Mouse (Mus musculus): ENCODE measurements at regions not wholly inside any gene's neighbourhood (a gene's known extent, or its start where the extent isn't known, plus 50 kb on each side); places are given as distances from the start of the nearest gene placed in this dataset.

DNA sequence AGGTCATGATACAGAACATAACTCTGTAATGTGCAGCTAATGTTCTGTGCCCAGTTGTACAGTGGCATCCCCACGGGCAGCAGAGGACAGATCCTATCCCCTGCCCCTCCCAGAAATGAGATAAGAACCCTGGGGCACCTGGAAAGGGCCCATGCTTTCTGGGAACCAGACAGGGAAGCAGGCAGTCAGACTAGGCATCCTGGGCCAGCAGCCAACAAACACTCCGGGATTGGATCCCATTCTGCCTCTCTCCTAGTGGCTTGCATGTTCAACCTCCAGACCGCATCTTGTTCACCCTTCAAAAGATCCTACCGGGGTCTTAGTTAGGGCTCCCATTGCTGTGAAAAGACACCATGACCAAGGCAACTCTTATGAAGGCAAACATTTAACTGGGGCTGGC lies 229.0 kb upstream of the Rpl38 start:
- no peak for DNase-seq (ENCODE audit: inconsistent ontology term)

DNA sequence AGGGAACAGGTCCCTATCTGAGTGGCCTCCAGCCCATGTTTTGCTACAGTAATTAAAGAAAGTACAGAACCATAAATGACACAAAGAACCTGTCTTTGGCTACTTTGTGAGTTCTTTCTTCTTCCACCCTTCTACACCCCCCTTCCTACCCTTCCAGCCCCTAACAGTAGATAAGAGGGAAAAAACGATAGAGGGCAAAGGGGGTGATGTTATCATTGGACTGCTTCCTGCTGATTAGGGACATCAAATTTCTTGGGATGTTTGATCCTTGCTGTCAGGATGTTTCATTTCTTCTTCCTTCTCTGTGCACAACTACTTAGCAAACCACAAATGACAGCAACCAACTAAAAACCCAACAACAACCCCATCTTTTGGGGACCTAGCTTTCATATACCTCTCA lies 232.5 kb upstream of the Rpl38 start:
- DNase-seq (ENCODE audit: inconsistent ontology term): no peak

DNA sequence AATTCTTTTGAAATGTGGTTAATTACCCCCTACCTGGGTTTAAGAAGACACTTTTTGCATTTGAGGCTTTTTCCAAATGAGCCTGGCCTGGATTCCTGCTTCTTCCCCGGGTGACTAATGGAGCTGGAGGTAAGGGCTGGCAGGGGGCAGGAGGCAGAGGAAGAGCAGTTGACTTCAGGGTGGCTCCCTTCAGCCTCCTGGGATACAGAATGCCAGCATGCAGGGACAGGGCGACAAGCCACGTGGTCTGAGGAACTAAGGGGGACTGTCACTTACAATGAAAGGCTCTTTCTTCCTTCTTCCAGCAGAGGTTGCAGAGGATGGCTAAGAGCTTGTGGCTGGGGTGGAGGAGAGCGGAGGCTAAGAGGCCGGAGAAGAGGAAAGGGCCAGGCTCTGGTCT lies 234.8 kb upstream of the Rpl38 start:
- DNase-seq (ENCODE audit: inconsistent ontology term): peak; percentile 64

DNA sequence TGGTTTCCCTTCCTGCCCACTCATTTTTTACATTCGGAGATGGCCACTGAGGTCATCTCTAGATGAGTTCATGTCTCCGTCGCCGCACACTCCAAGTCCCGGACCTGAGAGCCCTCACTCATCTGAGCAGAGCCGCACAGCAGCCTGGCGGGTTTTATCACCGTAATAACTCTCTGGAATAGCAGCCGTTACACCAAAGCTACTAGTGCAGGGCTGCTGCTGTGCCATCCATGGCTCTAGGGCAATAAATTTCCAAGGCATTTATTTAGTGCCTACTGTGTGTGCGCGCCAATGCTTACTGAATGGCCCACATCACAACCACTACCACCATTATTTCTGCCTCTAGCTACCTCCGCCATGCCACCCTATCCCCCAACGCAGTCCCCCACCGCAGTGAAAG lies 242.9 kb upstream of the Rpl38 start:
- DNase-seq (ENCODE audit: inconsistent ontology term): no peak

DNA sequence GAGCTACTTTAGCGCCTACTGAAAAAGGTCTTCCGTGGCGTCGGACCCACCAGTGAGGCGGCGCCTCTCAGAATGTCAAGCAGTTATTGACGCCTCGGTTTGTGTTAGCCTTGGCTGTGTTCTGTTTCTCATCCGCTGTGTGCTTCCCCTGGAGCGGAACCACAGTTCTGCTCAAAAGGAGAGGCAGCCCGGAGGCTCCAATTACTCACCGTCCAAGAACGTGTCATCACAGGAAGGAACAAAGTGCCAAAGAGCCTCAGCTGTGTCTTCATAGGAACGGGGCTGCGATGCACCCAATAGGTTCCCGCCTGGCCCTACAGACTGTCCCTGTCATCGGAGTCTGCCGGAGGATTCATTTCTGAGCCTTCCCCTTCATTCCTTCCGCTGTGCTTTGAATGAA lies 245.0 kb upstream of the Rpl38 start:
- peak; percentile 57 for DNase-seq (ENCODE audit: inconsistent ontology term)

DNA sequence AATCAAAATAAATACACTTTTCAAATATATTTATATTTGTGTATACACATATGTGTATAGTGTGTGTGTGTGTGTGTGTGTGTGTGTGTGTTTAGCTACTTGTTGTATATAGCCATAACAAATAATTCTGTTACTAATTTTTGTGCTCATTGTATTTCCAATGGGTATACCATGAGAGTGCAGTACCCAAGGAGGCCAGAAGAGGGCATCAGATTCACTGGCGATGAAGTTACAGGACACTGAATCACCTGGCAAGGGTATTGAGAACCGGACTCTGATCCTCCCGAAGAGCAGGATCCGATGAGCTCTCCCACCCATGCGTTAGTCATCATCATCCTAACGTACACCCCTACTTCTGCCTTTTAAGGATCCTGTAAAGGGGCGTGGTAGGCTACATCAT lies 249.3 kb upstream of the Rpl38 start:
- DNase-seq (ENCODE audit: inconsistent ontology term): no peak

DNA sequence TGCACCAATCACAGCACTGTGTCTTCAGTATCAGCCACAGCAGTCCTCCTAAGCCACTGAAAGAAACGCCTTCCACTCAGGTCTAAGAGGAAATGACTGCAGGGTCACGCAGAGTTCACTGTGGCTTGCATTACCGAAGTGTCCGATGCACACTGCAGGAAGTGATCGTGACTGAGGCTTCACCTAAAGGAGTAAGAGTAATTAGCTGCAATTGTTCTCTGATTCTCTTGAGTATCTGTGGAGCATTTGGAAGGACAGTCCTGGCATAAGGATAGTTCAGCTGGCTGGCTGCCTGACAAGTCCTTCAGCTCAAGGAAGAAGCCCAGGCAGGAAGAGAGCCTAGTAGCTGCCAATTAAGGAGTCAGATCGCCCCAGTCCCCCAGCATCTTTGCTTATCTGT lies 252.2 kb upstream of the Rpl38 start:
- no peak for DNase-seq (ENCODE audit: inconsistent ontology term)

DNA sequence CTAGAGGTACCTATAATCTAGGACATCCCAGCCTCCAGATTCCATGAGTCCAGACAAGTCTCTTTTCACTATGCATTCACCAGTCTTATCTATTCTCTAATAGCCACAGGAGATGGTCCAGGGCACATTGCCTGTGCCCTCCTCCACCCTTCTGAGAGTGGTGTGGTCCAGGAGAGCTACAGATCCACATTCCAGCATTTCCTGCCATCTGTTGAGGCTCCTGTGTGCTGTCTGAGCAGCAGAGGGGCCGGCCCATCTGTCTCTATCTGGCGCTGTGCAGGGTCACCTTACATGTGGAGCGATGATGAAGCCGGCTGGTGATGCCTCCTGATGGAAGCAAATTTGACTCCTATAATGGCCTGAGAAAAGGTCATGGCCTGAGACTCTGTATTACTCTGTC lies 263.9 kb upstream of the Rpl38 start:
- DNase-seq (ENCODE audit: inconsistent ontology term): no peak

DNA sequence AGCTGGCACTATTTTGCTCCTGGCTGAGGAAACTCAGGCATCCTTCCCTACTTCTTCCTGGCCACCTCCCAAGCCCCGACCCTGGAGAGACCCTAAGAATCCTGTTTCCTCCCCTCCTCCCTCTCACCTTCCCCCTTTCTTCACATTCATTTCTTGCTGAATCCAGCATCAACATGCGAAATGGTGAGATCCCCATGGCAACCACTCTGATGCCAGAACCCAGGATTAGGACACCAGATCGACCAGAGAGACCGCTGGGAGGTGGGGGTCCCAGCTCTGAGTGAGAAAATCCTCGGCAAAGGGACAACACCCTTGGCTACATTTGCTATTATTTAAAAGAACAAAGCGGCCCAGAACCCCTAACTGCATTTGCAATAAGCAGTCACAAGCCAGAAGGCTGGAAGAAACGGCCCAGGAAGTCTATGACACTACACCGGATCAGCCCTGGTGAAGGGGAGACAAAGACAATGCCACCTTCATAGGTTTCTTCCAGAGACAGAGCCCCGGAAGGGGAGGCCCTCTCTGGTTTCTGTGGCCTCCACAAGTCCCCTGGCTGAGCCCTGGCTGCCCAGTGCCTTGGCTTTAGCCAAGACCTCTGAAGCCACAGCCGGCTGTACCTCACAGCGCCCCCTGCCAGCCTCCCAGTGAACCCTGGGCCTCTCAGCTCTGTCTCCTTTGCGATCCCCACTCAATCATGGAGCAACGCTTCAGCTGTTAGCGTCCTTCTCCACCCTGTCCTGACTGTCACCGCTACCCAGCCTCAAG lies 265.6 kb upstream of the Rpl38 start:
- DNase-seq (ENCODE audit: inconsistent ontology term): no peak

DNA sequence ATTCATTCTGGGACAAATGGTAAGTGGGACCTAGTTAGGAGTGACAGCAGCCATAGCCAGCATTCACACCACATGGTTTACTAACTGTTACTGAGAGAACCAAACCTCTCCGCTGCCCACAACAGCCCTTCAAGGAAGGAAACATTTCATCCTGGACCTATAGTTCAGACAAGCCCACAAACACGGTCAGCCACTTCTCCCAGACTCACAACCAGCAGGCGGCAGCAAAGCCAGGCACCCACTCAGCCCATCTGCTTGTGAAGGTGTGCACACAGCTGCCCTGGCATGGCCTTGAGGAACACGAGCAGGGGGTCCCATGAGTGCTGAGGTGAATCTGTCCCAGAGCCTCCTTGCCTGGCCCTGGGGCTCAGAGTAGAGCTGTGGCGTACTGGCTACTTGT lies 267.6 kb upstream of the Rpl38 start:
- DNase-seq (ENCODE audit: inconsistent ontology term): no peak

DNA sequence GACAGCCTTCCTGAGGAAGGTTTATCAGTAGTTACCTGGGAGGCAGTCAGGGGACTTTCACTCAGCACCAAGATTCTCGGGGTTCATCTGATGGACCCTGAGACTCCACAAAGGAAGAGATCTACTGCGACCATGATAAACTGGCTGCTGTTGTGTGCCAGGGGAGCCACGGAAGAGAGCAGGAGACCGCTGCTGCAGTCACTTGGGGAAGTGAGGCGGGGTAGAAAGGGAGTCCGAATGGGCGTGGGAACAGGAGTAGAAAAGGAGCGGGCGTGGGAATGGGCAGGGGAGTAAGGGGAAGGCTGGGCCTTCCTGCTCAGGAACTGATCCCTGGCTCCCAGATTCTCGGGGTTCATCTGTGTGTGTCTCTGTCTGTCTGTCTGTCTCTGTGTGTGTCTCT lies 276.2 kb upstream of the Rpl38 start:
- DNase-seq (ENCODE audit: inconsistent ontology term): no peak

DNA sequence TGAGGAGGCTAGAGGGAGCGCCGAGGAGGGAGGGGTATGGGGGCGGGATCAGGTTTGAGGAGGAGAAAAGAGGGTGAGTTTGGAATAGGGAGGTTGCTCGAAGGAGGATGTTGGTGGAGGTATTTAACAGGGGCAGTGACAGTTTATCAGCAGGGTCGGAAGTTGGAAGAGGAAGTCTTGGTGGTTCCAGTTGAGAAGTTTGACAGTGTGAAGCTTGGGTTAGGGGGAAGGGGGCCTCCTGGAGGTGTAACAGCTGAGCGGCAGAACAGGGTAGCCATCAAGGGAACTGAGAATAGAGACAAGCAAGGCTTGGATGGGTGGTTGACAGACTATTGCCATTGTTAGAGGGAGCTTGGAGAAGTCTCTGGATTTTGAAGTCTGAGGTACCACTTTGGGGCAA lies 276.8 kb upstream of the Rpl38 start:
- DNase-seq (ENCODE audit: inconsistent ontology term): no peak

DNA sequence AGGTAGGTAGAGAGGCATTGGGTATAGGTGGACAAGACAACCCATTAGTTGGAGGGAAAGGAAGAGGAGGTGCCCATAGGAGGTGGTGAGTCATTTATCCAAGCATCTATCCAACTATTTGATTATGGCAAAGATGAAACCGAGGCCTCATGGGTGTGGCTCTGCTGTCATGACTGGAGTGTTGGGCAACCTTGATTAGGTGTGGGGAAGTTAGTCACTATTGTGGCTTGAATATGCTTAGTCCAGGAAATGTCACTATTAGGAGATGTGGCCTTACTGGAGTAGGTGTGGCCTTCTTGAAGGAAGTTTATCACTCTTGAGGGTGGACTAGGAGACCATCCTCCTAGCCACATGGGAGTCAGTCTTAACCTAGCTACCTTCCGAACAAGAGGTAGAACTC lies 281.2 kb upstream of the Rpl38 start:
- DNase-seq (ENCODE audit: inconsistent ontology term): no peak

DNA sequence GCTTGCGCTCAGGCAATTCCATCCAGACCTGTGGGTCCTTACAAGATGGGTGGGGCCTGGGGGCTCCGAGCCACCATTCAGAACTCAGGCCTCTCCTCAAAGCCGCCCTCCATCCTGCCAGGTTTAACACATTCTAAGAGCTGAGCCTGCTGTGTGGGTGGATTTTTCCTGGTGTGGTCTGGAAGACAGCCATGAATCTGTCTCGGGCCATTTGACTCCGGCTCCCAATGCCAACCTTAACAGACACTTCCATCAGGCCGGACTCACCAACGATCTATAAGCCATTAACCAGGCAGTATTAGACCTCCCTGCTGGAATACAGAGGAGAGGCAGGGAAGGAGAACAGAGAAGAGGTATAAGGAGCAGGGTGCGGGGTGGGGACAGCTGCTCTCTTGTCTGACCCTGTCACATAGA lies 288.9 kb upstream of the Rpl38 start:
- DNase-seq (ENCODE audit: inconsistent ontology term): peak; percentile 86

DNA sequence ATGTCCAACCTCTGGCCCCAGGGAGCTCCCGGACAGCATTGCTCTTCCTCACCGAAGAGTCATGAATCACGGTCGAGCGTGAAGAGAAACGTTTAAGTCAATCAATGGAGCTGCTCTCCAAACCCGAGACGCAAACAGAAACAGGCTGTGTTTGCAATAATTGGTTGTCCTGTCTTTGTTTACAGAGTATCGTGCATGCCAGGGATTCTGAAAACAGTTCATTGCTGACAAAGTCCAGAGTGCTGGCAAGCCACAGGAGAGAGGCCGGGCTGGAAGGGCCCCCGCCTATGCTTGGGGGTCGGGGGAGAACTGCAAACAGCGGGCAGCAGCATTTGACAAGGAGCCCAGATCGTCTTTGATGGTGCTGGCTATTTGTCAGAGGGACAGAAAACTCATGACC lies 292.4 kb upstream of the Rpl38 start:
- DNase-seq (ENCODE audit: inconsistent ontology term): peak; percentile 90

DNA sequence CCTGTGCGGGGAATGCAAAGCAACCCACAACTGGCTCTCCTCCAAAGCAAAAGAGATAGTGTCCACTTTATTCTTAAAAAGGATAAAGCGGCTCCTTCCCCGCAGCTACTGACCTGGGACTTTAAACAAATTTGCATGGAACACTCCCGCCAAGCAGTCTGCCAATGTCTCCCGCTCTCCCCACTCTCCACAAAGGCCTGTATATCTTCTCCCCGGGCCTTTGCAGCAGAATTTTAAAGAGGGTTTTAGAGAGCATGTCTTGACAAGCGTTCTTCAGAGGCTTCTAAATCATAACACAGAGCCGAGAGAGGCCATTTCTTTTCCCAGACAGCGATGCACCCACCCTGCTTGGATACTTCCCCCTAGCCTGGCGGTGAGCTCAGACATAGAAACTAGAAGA lies 297.6 kb upstream of the Rpl38 start:
- DNase-seq (ENCODE audit: inconsistent ontology term): no peak

DNA sequence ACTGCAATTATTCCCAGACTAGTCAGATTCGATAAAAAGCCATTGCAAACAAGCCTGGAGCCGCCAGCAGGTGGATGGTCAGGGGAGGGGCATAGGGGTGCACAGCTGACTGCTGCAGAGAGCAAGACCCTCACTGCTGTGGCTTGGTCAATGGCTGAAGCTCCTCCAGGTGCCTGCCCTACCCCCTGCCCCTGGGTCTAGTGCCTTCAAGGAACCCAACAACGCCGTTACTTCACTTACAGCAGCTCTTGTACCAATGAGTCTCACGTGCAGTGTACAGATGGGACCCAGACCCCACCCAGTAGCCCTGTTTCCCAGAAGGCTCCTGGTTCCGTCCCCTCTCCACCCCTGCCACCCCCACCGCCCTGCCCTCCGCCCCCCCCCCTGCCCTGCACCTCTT lies 300.5 kb upstream of the Rpl38 start:
- no peak for DNase-seq (ENCODE audit: inconsistent ontology term)

DNA sequence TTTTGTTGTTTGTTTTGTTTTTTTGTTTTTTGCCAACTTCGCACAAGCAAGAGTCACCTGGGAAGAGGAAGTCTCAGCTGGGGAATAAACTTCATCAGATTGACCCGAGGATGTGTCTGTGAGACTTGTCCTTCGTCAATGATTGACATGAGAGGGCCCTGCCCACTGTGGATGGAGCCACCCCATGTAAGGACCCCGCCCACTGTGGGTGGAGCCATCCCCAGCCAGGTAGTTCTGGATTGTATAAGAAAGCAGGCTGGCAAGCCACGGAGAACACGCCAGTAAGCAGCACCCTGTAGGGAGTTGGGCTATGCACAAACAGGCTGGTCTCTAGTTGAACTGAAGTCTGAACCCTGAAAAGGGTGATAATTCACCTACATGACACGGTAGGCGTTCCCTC lies 294.1 kb upstream of the Sdk2 start:
- no peak for DNase-seq (ENCODE audit: inconsistent ontology term)

DNA sequence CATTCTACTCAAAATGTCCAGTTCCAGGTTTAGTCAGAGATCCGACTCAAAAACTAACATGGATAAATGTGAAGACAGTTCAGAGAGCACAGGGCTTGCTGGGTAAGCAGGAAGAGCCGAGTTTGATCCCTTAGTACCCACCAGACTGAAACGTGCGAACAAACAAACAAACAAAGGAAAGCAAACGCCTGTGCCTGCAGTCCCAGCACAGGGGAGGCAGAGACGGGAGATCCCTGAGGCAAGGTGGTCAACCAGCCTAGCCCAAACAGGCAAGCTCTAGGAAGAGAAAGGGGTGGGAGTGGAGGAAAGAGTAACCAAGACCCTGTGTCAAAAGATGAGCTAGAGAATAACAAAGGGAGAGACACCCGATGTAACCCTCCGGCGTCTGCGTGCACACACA lies 293.5 kb upstream of the Sdk2 start:
- no peak for DNase-seq (ENCODE audit: inconsistent ontology term)

DNA sequence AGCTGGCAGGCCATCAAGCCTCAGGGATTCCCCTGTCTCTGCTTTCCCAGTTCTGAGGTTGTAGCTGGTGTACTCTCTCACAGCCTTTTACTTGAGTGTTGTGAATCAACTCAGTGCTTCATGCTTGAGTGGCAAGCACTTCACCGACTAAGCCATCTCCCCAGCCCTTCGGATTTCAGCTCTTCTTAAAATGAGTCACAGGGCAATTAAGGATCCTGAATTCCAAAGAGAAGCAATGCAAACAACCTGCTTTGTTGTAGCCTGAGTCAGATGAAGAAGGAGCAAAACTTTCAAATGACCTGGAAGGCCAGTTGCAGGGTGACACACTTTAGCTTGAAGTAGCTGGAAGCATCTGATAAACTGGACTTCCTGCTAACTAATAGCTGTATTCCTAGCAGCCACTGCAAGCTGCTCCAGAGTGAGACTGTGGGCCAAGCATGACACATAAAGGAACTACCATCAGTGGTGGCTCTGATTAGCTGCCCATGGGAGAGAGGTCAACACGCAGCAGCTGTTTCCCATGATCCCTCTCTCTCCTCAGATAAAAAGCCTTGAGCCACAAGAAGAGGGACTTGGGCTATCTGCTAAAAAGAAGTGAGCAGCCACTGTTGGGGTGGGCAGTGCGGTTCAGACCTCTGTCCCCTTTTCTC lies 285.4 kb upstream of the Sdk2 start:
- DNase-seq (ENCODE audit: inconsistent ontology term): peak; percentile 94

DNA sequence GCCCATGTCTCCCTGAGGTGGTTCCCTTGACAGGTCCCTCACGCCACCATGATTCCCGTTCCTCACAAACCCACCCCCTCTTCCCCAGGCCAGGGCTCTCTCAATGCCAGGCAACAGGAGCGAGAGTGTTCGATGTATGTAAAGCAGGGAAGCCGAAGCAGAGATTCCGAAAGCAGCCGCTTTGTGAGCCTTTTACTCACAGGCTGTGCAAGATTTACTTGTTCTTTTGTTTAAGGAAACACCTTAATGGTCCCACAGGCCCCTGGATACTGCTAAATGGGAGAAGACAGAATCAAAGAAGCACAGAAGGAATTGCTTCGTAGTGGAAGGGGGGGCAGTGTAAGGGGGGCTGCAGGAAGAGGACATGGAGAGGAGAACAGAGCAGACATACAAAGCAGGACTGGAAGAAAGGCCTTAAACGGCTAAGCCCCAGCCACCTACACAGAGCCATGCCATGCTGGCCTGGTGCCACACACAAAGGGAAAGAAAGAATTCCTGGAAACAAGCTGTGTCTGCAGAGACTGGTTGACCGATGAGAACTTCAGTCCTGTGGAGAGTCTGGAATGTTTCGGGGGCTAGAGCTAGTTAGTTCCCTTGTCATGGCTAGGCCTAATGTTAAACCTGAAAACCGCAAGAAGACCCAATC lies 270.1 kb upstream of the Sdk2 start:
- peak; percentile 70 for DNase-seq (ENCODE audit: inconsistent ontology term)

DNA sequence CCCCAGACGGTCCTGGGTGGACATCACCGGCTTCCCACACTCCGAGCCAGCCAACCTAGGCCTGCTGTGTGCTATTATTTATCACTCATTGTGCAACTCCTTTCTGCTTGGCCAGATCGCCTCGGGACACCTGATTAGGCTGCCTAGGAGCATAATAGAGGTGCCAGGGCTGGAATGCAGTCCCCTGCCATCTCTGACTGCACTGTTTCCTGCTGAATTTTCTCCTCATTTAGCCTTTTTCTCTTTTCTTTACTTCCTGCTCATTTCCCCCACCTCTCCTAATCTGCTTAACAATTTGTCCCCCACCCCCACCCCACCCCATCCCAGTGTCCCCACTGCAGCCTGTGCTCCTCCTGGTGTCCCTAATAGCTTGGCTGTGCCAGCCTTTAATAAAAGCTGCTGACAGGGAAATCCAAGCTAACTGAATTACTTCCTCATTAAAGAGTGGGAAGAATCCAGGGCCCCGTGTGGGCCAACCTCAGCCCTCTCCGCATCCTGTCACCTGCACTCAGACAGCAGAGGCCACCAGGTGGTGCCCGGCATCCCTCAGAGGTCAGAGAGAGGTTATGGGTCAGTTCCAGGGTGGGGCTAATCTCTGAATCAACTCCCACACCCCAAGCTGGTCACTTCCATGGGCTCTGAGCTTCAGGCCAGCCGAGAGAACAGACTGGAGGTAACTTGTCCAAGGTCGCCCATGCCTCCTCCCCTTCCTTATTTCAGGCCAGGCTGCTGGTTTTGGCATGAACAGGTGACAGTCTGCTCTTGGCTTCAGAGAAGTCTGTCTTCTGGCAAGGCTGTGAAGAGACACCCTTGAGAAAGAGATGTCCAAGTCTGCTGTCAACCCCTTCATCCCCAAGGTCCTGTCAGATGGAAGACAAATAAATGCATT lies 269.3 kb upstream of the Sdk2 start:
- DNase-seq (ENCODE audit: inconsistent ontology term): peak; percentile 88

All from Muller cell, postnatal 12 days (primary cell).